Mouse (Mus musculus): ENCODE measurements around the gene Kcnn3.
A peak's percentile ranks its signal among the peaks of the same experiment; 100 is the strongest.

Gene Kcnn3

DNA sequence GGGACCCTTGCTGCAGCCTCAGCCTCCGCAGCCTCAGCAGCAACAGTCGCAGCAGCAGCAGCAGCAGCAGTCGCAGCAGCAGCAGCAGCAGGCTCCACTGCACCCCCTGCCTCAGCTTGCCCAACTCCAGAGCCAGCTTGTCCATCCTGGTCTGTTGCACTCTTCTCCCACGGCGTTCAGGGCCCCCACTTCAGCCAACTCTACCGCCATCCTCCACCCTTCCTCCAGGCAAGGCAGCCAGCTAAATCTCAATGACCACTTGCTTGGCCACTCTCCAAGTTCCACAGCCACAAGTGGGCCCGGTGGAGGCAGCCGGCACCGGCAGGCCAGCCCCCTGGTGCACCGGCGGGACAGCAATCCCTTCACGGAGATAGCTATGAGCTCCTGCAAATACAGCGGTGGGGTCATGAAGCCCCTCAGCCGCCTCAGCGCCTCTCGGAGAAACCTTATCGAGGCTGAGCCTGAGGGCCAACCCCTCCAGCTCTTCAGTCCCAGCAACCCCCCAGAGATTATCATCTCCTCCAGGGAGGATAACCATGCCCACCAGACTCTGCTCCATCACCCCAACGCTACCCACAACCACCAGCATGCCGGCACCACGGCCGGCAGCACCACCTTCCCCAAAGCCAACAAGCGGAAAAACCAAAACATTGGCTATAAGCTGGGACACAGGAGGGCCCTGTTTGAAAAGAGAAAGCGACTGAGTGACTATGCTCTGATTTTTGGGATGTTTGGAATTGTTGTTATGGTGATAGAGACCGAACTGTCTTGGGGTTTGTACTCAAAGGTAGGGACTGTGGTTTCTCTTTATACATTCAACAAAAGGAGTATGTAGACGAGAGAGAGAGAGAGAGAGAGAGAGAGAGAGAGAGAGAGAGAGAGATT, 896 bp downstream of the Kcnn3 start:
- DNase-seq = peak; percentile 35 to 60

GRCm38 (mm10) chr3:89521503-89521854, 1.5 kb downstream of the Kcnn3 start:
- no peak for DNase-seq

DNA sequence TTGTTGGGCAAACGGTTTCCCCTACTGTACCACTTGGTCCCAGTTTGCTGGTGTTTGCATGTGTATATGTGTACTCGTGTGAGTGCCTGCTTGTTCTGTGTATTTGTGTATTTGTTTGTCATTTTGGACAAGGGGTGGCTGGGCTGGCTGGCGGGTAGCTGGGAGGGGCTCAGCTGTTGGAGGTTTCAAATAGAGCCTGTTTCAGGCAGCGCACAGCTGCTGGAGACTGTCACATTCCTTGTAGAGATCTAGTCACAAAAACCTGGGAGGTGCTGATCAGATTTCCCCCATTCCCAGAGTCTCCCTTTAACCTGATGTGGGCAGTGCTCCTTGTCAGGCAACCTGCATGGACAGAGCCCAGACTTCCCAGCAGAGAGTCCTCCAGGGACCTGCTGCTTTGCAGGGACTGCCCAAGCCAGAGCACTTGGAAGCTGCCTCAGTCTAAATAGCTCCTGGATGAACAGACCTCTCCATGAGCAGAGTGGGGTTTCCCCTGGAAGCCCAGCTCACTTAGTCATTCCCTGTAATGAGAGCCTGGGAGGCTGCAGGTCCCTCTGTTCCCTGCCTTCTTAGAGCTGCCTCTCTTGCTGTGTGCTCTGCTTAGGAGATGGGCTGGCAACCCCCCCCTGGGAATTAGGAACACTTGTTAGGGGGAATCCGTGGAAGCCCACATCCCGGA, 2.6 kb downstream of the Kcnn3 start:
- DNase-seq = no peak

DNA sequence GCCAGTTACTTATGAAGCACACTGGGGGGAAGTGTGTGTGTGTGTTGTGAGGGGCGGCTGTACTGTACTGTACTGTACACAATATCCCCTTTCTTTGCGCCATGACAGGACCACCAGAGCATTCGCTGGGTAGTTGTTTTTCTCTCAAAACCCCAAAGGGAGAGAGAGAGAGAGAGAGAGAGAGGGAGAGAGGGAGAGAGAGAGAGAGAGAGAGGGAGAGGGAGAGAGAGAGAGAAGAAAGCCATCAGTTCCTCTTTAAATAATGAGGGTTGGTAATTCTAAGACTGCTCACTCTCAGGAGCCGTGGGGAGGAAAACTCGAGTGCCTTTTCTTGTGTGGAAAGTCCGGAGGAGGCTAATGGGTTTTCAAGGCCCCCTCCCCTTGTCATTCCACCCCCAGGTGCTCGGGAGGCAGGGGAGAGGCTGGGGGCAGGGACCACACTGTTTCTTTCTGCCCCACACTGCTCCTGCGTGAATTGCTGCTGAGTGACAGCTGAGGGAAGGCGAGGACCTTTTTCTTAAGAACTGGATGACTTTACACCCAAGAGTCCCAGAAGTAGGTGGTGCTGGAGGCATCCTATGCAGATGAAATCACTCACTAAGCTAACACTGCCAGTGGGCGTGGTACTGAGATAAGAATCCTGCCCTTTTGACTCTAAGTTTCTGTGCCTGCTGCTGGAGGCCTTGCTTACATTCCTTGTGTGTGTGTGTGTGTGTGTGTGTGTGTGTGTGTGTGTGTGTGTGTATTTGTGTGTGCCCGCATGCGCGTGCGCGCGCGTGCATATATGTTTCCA, 6.5 kb downstream of the Kcnn3 start:
- no peak for DNase-seq

- DNase-seq = peak in 1 of 2 experiments; percentile 38
Observed at GRCm38 (mm10) chr3:89529796-89530195, 9.8 kb downstream of the Kcnn3 start.

- DNase-seq = peak; percentile 42 to 63
Observed at GRCm38 (mm10) chr3:89534566-89535097, 14.7 kb downstream of the Kcnn3 start.

DNA sequence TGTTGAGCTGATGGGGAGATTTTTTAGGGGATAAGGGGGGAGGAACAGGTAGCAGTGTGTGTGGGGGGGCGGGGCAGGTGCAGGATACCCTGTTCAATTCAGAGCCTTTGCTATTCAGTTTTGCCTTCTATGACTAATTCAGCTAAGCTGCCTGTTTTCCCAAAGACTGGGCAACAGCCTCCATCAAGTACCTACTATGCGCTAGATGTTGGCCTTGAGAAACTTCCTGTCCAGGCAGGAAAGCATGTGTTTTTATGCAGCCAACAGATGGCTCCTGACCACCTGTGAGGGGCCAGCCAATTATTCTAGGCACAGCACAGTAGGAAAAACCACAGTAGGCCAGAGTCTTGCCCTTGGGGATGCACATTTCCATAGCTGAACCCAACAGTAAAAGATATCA, 15.2 kb downstream of the Kcnn3 start:
- DNase-seq = no peak

GRCm38 (mm10) chr3:89539036-89539739, 19.2 kb downstream of the Kcnn3 start:
- DNase-seq = no peak

- DNase-seq = no peak
Observed at GRCm38 (mm10) chr3:89539740-89540370, 19.9 kb downstream of the Kcnn3 start.

DNA sequence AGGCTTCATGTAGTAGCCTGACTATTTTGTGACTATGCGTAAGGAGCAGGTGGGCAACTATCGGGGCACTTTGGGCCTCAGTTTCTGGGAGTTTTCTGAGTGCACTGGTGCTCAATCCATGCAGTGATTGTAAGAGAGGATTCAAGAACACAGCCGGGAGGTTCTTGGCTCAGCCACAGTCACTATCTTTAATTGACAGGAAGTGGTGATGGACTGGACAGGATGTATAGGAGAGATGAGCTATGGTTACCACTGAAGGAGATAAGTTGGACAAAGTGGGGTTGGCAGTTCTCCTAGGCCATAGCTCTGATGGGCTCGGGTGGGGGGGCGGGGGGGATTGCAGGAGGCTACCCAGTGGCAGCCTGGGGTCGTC, 20.4 kb downstream of the Kcnn3 start:
- no peak for DNase-seq

- peak; percentile 4 to 10 for DNase-seq
Observed at GRCm38 (mm10) chr3:89546951-89547350, 27.0 kb downstream of the Kcnn3 start.

DNA sequence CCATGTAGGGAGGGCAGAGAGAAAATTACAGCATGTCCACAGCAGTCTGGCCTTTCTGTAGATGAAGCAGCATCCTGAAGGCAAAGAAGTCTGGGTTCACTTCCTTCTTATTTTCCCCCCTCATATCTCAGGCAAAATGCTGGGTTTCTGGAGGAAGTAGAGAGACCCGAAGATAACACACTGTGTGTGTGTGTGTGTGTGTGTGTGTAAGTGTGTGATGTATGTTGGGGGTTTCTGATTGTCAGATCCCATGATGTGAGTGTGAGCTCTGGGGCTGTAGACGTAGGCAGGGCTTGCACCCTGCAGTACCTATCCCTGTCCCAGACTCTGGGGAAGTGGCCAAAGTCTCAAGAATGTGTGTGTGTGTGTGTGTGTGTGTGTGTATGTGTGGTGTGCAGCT, 28.8 kb downstream of the Kcnn3 start:
- no peak for DNase-seq

- DNase-seq = peak; percentile 5 to 18
Observed at GRCm38 (mm10) chr3:89549488-89549887, 29.5 kb downstream of the Kcnn3 start.

DNA sequence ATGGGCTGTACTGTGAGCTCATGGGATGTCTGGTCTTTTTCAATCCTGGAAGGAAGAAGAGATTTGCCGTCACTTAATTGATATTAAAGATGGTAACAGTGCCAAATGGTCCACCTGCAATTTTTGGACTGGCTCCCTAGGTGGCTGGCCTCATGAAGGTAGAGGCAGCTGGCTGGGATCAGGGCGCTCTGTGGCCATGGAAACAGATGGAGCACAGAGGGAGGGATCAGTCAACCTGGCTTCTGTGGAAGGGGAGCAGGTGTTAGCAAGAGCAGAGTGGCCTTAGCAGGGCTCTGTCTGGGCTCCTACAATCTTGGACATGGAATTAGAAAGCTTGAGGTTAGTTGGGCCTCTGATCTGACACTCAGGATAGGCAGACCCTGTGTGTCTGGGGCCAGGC, 31.9 kb downstream of the Kcnn3 start:
- no peak for DNase-seq

DNA sequence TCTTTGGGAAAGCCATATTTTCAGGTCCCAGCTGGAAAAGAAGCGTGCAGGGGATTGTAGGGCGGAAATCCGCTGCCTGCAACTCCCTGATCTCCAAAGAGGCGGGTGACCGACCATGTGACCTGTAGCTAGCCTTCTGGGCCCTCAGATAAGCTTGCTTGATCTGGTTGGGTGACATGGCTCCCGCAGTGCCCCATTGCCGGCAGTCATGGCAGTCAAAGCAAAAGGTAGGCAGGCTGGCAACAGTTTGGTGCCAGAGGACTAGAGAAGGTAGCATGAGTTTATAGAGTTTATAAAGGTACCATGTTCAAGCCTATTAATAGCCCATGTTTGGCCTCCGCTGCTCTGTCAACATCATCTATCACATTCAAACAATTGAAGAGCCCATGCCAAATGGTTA, 33.5 kb downstream of the Kcnn3 start:
- no peak for DNase-seq

- DNase-seq = no peak
Observed at GRCm38 (mm10) chr3:89553946-89554345, 34.0 kb downstream of the Kcnn3 start.

- no peak for DNase-seq
Observed at GRCm38 (mm10) chr3:89554587-89554986, 34.6 kb downstream of the Kcnn3 start.

- no peak for DNase-seq
Observed at GRCm38 (mm10) chr3:89557811-89558210, 37.8 kb downstream of the Kcnn3 start.

GRCm38 (mm10) chr3:89558972-89559910, 39.3 kb downstream of the Kcnn3 start:
- DNase-seq = no peak

DNA sequence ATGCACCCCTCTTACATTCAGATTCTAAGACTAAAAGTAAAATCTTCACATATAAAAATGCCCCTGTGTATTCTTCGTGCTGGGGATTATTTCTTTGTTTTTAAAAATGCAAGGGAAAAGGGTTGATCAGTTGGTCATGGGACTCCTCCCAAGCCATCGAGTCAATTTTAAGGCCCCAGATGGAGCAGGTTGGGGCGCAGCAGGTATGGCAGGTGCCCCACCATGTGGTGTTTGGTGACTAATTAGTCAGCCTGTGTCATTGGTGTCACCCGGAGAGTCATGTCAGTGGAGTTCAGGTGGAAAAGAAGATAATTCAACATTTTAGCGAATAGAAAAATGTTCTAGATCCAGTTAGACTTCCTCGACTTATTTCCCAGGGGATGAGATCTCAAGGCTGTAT, 41.4 kb downstream of the Kcnn3 start:
- no peak for DNase-seq

DNA sequence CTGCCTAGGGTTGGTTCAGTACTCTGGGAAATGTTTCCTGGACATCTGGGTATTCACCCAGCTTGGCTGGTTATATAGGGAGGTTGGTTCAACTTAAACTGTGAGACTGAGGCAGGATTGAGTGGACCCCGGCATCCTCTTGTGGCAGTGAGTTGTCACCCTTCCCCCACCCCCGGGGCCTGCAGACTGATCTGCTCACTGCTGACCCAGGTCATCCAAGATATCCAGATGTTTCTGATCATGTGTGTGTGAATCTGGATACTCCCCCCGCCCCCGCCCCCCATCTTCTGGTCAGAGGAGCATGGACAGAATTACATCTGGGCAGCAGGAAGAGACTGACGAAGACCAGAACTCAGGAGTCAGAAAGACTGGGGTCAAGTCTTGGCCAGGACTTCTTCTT, 45.4 kb downstream of the Kcnn3 start:
- no peak for DNase-seq
